Mouse (Mus musculus) heart, embryonic 10.5 days (tissue): ENCODE results near the gene Wdr74. TPM values are rescaled to one million over a fixed set of nuclear protein-coding genes. Genes with fewer than 3 reads are reported as not detected.

Experiments
- DNase-seq: peaks from one replicate; pipeline ENCODE4 v3.0.0-alpha.2; 2017; ENCODE audit warnings: low spot score
- H3K27ac ChIP-seq: fragments of 300-500 bp; sonication (generic); 2 replicates; pipeline ENCODE4 v1.5.1; 2016; ENCODE audit warnings: mild to moderate bottlenecking
- H3K27me3 ChIP-seq: fragments of 300-500 bp; sonication (generic); 2 replicates; pipeline ENCODE4 v1.6.1; 2016; ENCODE audit warnings: mild to moderate bottlenecking; ENCODE audit not compliant: poor library complexity, insufficient read depth, severe bottlenecking
- H3K36me3 ChIP-seq: fragments of 300-500 bp; sonication (generic); 2 replicates; pipeline ENCODE4 v1.6.1; 2016; ENCODE audit warnings: mild to moderate bottlenecking, moderate library complexity
- H3K4me1 ChIP-seq: fragments of 300-500 bp; sonication (generic); 2 replicates; pipeline ENCODE4 v1.6.1; 2016; ENCODE audit warnings: mild to moderate bottlenecking
- H3K4me3 ChIP-seq: fragments of 300-500 bp; sonication (generic); 2 replicates; pipeline ENCODE4 v1.5.1; 2016; ENCODE audit warnings: mild to moderate bottlenecking, moderate library complexity
- H3K9me3 ChIP-seq: fragments of 300-500 bp; sonication (generic); 2 replicates; pipeline ENCODE4 v1.6.1; 2016; ENCODE audit warnings: mild to moderate bottlenecking, moderate library complexity
- WGBS: fragments of 180-500 bp; shearing (Covaris S2); methylation state at CpG from one replicate; pipeline ENCODE4 v1.1.7; 2016; 5-methylcytosine and 5-hydroxymethylcytosine counted together
- microRNA-seq: library from miRNA; unstranded; fragments of <30 nt; microRNA quantifications from one replicate; pipeline ENCODE4, GENCODE M21; 2017
- polyA plus RNA-seq: library from polyadenylated mRNA; unstranded; fragments of >200 nt; fragmentation: Nextera tagmentation; extraction: Ambion mirVana; gene quantifications from 2 replicates; pipeline ENCODE4 v1.2.1, GENCODE M21; 2016

Gene Wdr74
- polyA plus RNA-seq, 1 experiment from 2014 or later = 101 TPM

- Histone ChIP-seq H3K36me3 (peaks cover 69% of the 10 kb centered on the region), H3K4me1 (peaks cover 33% of the 10 kb centered on the region)
- 22% methylated on average over 29 of the region's 29 CpGs for WGBS
These were observed 35.1 kb downstream of the Wdr74 start, which contains the start of gene Tmem223 for GRCm38 (mm10) chr19:8770567-8771270. Tmem223 (plus strand) TSS chr19:8770996.

GRCm38 (mm10) chr19:8772996-8773395 lies 37.4 kb downstream of the Wdr74 start:
- H3K4me1 ChIP-seq = peaks cover 35% of the 10 kb centered on the region
- WGBS = 58% methylated on average over 5 of the region's 5 CpGs
- peaks cover 48% of the 10 kb centered on the region for H3K36me3 ChIP-seq
- no peak for DNase-seq
- H3K4me3 ChIP-seq = peak overlapping the region; percentile 88
- no peaks in the 10 kb centered on the region for H3K9me3 ChIP-seq
- H3K27ac ChIP-seq = peak overlapping the region; percentile 96
- no peaks in the 10 kb centered on the region for H3K27me3 ChIP-seq

More at GRCm38 (mm10) chr19:8770567-8771270, 35.1 kb downstream of the Wdr74 start, which contains the start of gene Tmem223:
- H3K4me3 ChIP-seq = peak within 1 kb of the TSS; percentile 91
- peak within 1 kb of the TSS; percentile 98 for H3K27ac ChIP-seq
- DNase-seq = peak; percentile 93
- no peaks in the 10 kb centered on the region for H3K27me3 ChIP-seq
- 0 out of 2 replicates have a peak, but pooled peaks cover under 1% of the 10 kb centered on the region for H3K9me3 ChIP-seq

GRCm38 (mm10) chr19:8773409-8773808 lies 37.8 kb downstream of the Wdr74 start:
- peaks cover 48% of the 10 kb centered on the region for H3K36me3 ChIP-seq
- H3K9me3 ChIP-seq = no peaks in the 10 kb centered on the region
- WGBS = 57% methylated on average over 6 of the region's 6 CpGs
- peak overlapping the region; percentile 88 for H3K4me3 ChIP-seq
- H3K27me3 ChIP-seq = no peaks in the 10 kb centered on the region
- peaks cover 35% of the 10 kb centered on the region for H3K4me1 ChIP-seq
- DNase-seq = no peak
- H3K27ac ChIP-seq = peak overlapping the region; percentile 96

- Histone ChIP-seq H3K4me3 (peak within 1 kb of the TSS; percentile 88), H3K27ac (peak within 1 kb of the TSS; percentile 96), H3K9me3 (no peaks in the 10 kb centered on the region), H3K36me3 (peaks cover 45% of the 10 kb centered on the region), H3K27me3 (no peaks in the 10 kb centered on the region), H3K4me1 (peaks cover 35% of the 10 kb centered on the region)
- DNase-seq = peak; percentile 98
- WGBS = under 1% methylated on average over 68 of the region's 68 CpGs
These were observed 38.6 kb downstream of the Wdr74 start, which contains the start of gene Tmem179b for GRCm38 (mm10) chr19:8774086-8774835. Tmem179b (minus strand) TSS chr19:8774467.

- DNase-seq = no peak
- Histone ChIP-seq H3K4me1 (peaks cover 35% of the 10 kb centered on the region), H3K36me3 (peaks cover 44% of the 10 kb centered on the region), H3K27me3 (no peaks in the 10 kb centered on the region), H3K27ac (peak overlapping the region; percentile 96), H3K4me3 (peak overlapping the region; percentile 88), H3K9me3 (no peaks in the 10 kb centered on the region)
- WGBS = 5% methylated on average over 20 of the region's 20 CpGs
These were observed 39.4 kb downstream of the Wdr74 start for GRCm38 (mm10) chr19:8774951-8775421.

- 1% methylated on average over 32 of the region's 32 CpGs for WGBS
- peaks cover 35% of the 10 kb centered on the region for H3K36me3 ChIP-seq
- H3K27me3 ChIP-seq = no peaks in the 10 kb centered on the region
- peaks cover 11% of the 10 kb centered on the region; the same call in 1 of the 2 replicates for H3K4me1 ChIP-seq
- H3K4me3 ChIP-seq = peak within 1 kb of the TSS; percentile 83
- no peaks in the 10 kb centered on the region for H3K9me3 ChIP-seq
- peak within 1 kb of the TSS; percentile 92 for H3K27ac ChIP-seq
- DNase-seq = peak; percentile 98
These were observed 50.6 kb downstream of the Wdr74 start, which contains the start of gene Taf6l for GRCm38 (mm10) chr19:8786008-8786781. Taf6l (minus strand) TSS chr19:8786417.

GRCm38 (mm10) chr19:8788521-8788920 lies 52.9 kb downstream of the Wdr74 start:
- no peaks in the 10 kb centered on the region for H3K9me3 ChIP-seq
- no peaks in the 10 kb centered on the region for H3K27me3 ChIP-seq
- DNase-seq = no peak
- WGBS = 27% methylated on average over 3 of the region's 3 CpGs
- H3K4me1 ChIP-seq = peaks cover 11% of the 10 kb centered on the region; the same call in 1 of the 2 replicates
- no peak overlapping the region for H3K4me3 ChIP-seq
- no peak overlapping the region for H3K27ac ChIP-seq
- H3K36me3 ChIP-seq = peaks cover 26% of the 10 kb centered on the region

GRCm38 (mm10) chr19:8789171-8789570 lies 53.5 kb downstream of the Wdr74 start:
- H3K36me3 ChIP-seq = peaks cover 27% of the 10 kb centered on the region
- WGBS = 67% methylated on average over 1 of the region's 1 CpGs

GRCm38 (mm10) chr19:8790171-8790570 lies 54.5 kb downstream of the Wdr74 start:
- WGBS = 82% methylated on average over 7 of the region's 7 CpGs
- DNase-seq = no peak
- H3K27ac ChIP-seq = no peak overlapping the region
- H3K4me1 ChIP-seq = peaks cover 9% of the 10 kb centered on the region; the same call in 1 of the 2 replicates
- no peaks in the 10 kb centered on the region for H3K9me3 ChIP-seq
- no peaks in the 10 kb centered on the region for H3K27me3 ChIP-seq
- peaks cover 34% of the 10 kb centered on the region for H3K36me3 ChIP-seq
- H3K4me3 ChIP-seq = no peak overlapping the region

More at GRCm38 (mm10) chr19:8789171-8789570, 53.5 kb downstream of the Wdr74 start:
- no peak for DNase-seq
- H3K27ac ChIP-seq = no peak overlapping the region
- H3K9me3 ChIP-seq = no peaks in the 10 kb centered on the region
- no peaks in the 10 kb centered on the region for H3K27me3 ChIP-seq
- H3K4me3 ChIP-seq = no peak overlapping the region
- peaks cover 11% of the 10 kb centered on the region; the same call in 1 of the 2 replicates for H3K4me1 ChIP-seq

Small RNA genes within 50 kb of the gene (microRNA-seq; reads per million reads assigned to microRNA genes)
- gene Mir6992 = not detected

Other genes starting within 250 kb of the Wdr74 start
- gene Slc22a8, start 144.6 kb upstream of the Wdr74 start, polyA plus RNA-seq = 0.23 and 0.48 TPM in 2 replicates
- 0.04 TPM in 1 of 2 replicates, not detected in the other for gene Slc22a6, start 117.8 kb upstream of the Wdr74 start, polyA plus RNA-seq
- 0.04 TPM in 1 of 2 replicates, not detected in the other for gene Chrm1, start 72.0 kb upstream of the Wdr74 start, polyA plus RNA-seq
- gene Slc3a2, start 12.5 kb upstream of the Wdr74 start, polyA plus RNA-seq = 91.8 and 104 TPM in 2 replicates
- gene 1700092M07Rik, start 4.9 kb downstream of the Wdr74 start, polyA plus RNA-seq = 1.6 and 2.1 TPM in 2 replicates
- 83.1 and 91.1 TPM in 2 replicates for gene Stx5a, start 5.6 kb downstream of the Wdr74 start, polyA plus RNA-seq
- gene Nxf1, start 21.2 kb downstream of the Wdr74 start, polyA plus RNA-seq = 156 and 193 TPM in 2 replicates
- gene Tmem223, start 35.2 kb downstream of the Wdr74 start, polyA plus RNA-seq = 134 and 136 TPM in 2 replicates
- 57.4 and 60.0 TPM in 2 replicates for gene Tmem179b, start 38.6 kb downstream of the Wdr74 start, polyA plus RNA-seq
- gene Taf6l, start 50.6 kb downstream of the Wdr74 start, polyA plus RNA-seq = 29.7 and 36.1 TPM in 2 replicates
- gene Polr2g, start 62.8 kb downstream of the Wdr74 start, polyA plus RNA-seq = 159 and 172 TPM in 2 replicates
- 5.4 and 5.9 TPM in 2 replicates for gene Zbtb3, start 66.7 kb downstream of the Wdr74 start, polyA plus RNA-seq
- gene Ttc9c, start 83.5 kb downstream of the Wdr74 start, polyA plus RNA-seq = 43.2 and 51.3 TPM in 2 replicates
- gene Hnrnpul2, start 84.2 kb downstream of the Wdr74 start, polyA plus RNA-seq = 2.8 and 4.6 TPM in 2 replicates
- gene AC129217.1, start 93.9 kb downstream of the Wdr74 start, polyA plus RNA-seq = not detected in 2 replicates
- gene Bscl2, start 101.6 kb downstream of the Wdr74 start, polyA plus RNA-seq = 46.2 and 51.1 TPM in 2 replicates
- 2.6 and 4.7 TPM in 2 replicates for gene Gng3, start 103.4 kb downstream of the Wdr74 start, polyA plus RNA-seq
- 0.36 and 0.51 TPM in 2 replicates for gene Lrrn4cl, start 114.9 kb downstream of the Wdr74 start, polyA plus RNA-seq
- gene Ubxn1, start 135.7 kb downstream of the Wdr74 start, polyA plus RNA-seq = 156 and 193 TPM in 2 replicates
- gene Uqcc3, start 145.1 kb downstream of the Wdr74 start, polyA plus RNA-seq = 58.9 and 59.4 TPM in 2 replicates
- 68.9 and 88.7 TPM in 2 replicates for gene Lbhd1, start 147.9 kb downstream of the Wdr74 start, polyA plus RNA-seq
- gene Gm49403, start 148.1 kb downstream of the Wdr74 start, polyA plus RNA-seq = not detected in 2 replicates
- gene 1810009A15Rik, start 153.0 kb downstream of the Wdr74 start, polyA plus RNA-seq = 106 and 140 TPM in 2 replicates
- gene Gm49416, start 153.1 kb downstream of the Wdr74 start, polyA plus RNA-seq = not detected in 2 replicates
- gene Ints5, start 157.2 kb downstream of the Wdr74 start, polyA plus RNA-seq = 35.8 and 39.0 TPM in 2 replicates
- gene Ganab, start 162.2 kb downstream of the Wdr74 start, polyA plus RNA-seq = 91.4 and 103 TPM in 2 replicates
- gene B3gat3, start 184.5 kb downstream of the Wdr74 start, polyA plus RNA-seq = 52.0 and 57.9 TPM in 2 replicates
- 3.2 and 5.2 TPM in 2 replicates for gene Rom1, start 193.5 kb downstream of the Wdr74 start, polyA plus RNA-seq
- 17.4 and 24.4 TPM in 2 replicates for gene Eml3, start 193.7 kb downstream of the Wdr74 start, polyA plus RNA-seq
- gene Mta2, start 206.0 kb downstream of the Wdr74 start, polyA plus RNA-seq = 113 and 140 TPM in 2 replicates
- 25.7 and 32.8 TPM in 2 replicates for gene Tut1, start 218.0 kb downstream of the Wdr74 start, polyA plus RNA-seq
- gene Eef1g, start 231.2 kb downstream of the Wdr74 start, polyA plus RNA-seq = 378 and 459 TPM in 2 replicates